Mouse (Mus musculus): ENCODE measurements at regions not wholly inside any gene's neighbourhood (a gene's known extent, or its start where the extent isn't known, plus 50 kb on each side); places are given as distances from the start of the nearest gene placed in this dataset.

- Histone ChIP-seq H3K4me1 (ENCODE audit: control insufficient read depth, insufficient read depth, low read length) (peaks cover 14% of the 10 kb centered on the region), H3K4me3 (replicated peaks; ENCODE audit: extremely low read depth, low read depth, low read length) (no peak overlapping the region)
- 14% methylated on average over 3 of the region's 3 CpGs for WGBS
- DNase-seq: no peak
- TF ChIP-seq CTCF (IDR thresholded peaks at IDR 0.05; ENCODE audit: insufficient read depth, low read length): no peak
- no peak for TF ChIP-seq POLR2A (IDR thresholded peaks at IDR 0.05; ENCODE audit: borderline replicate concordance, extremely low read depth, low read depth, low read length)
Measured at GRCm38 (mm10) chr1:43361455-43361863, 82.9 kb upstream of the Nck2 start.

- peaks cover 14% of the 10 kb centered on the region for H3K4me1 ChIP-seq (ENCODE audit: control insufficient read depth, insufficient read depth, low read length)
- DNase-seq: no peak
- H3K4me3 ChIP-seq (replicated peaks; ENCODE audit: extremely low read depth, low read depth, low read length): no peak overlapping the region
- TF ChIP-seq CTCF (IDR thresholded peaks at IDR 0.05; ENCODE audit: insufficient read depth, low read length) (no peak), POLR2A (IDR thresholded peaks at IDR 0.05; ENCODE audit: borderline replicate concordance, extremely low read depth, low read depth, low read length) (no peak)
- WGBS: 50% methylated on average over 5 of the region's 5 CpGs
Measured at GRCm38 (mm10) chr1:43362136-43362535, 82.2 kb upstream of the Nck2 start.

GRCm38 (mm10) chr1:43363178-43363577 lies 81.2 kb upstream of the Nck2 start:
- Histone ChIP-seq H3K4me1 (ENCODE audit: control insufficient read depth, insufficient read depth, low read length) (peaks cover 14% of the 10 kb centered on the region), H3K4me3 (replicated peaks; ENCODE audit: extremely low read depth, low read depth, low read length) (no peak overlapping the region)
- no peak for TF ChIP-seq POLR2A (IDR thresholded peaks at IDR 0.05; ENCODE audit: borderline replicate concordance, extremely low read depth, low read depth, low read length)
- TF ChIP-seq CTCF (IDR thresholded peaks at IDR 0.05; ENCODE audit: insufficient read depth, low read length): no peak
- no peak for DNase-seq
- WGBS: 57% methylated on average over 4 of the region's 4 CpGs

- H3K4me1 ChIP-seq (ENCODE audit: control insufficient read depth, insufficient read depth, low read length): peaks cover 4% of the 10 kb centered on the region; the same call in 1 of the 2 replicates
- no peak for DNase-seq
- TF ChIP-seq POLR2A (IDR thresholded peaks at IDR 0.05; ENCODE audit: borderline replicate concordance, extremely low read depth, low read depth, low read length): no peak
- TF ChIP-seq CTCF (IDR thresholded peaks at IDR 0.05; ENCODE audit: insufficient read depth, low read length): no peak
- H3K4me3 ChIP-seq (replicated peaks; ENCODE audit: extremely low read depth, low read depth, low read length): no peak overlapping the region
- WGBS: 84% methylated on average over 2 of the region's 2 CpGs
Measured at GRCm38 (mm10) chr1:43366433-43366832, 77.9 kb upstream of the Nck2 start.

- no peak for DNase-seq
- TF ChIP-seq CTCF (IDR thresholded peaks at IDR 0.05; ENCODE audit: insufficient read depth, low read length) (no peak), POLR2A (IDR thresholded peaks at IDR 0.05; ENCODE audit: borderline replicate concordance, extremely low read depth, low read depth, low read length) (no peak)
- no peak overlapping the region for H3K4me3 ChIP-seq (replicated peaks; ENCODE audit: extremely low read depth, low read depth, low read length)
- WGBS: 67% methylated on average over 5 of the region's 5 CpGs
- H3K4me1 ChIP-seq (ENCODE audit: control insufficient read depth, insufficient read depth, low read length): no peaks in the 10 kb centered on the region; the same call in 1 of the 2 replicates
Measured at GRCm38 (mm10) chr1:43367151-43367895, 77.1 kb upstream of the Nck2 start.

- no peaks in the 10 kb centered on the region for H3K4me1 ChIP-seq (ENCODE audit: control insufficient read depth, insufficient read depth, low read length)
- DNase-seq: no peak
- TF ChIP-seq POLR2A (IDR thresholded peaks at IDR 0.05; ENCODE audit: borderline replicate concordance, extremely low read depth, low read depth, low read length): no peak
- no peak for TF ChIP-seq CTCF (IDR thresholded peaks at IDR 0.05; ENCODE audit: insufficient read depth, low read length)
- 81% methylated on average over 1 of the region's 1 CpGs for WGBS
- no peak overlapping the region for H3K4me3 ChIP-seq (replicated peaks; ENCODE audit: extremely low read depth, low read depth, low read length)
Measured at GRCm38 (mm10) chr1:43371863-43372262, 72.5 kb upstream of the Nck2 start.

- WGBS: 70% methylated on average over 5 of the region's 5 CpGs
- H3K4me1 ChIP-seq (ENCODE audit: control insufficient read depth, insufficient read depth, low read length): no peaks in the 10 kb centered on the region
- no peak for DNase-seq
- H3K4me3 ChIP-seq (replicated peaks; ENCODE audit: extremely low read depth, low read depth, low read length): no peak overlapping the region
- TF ChIP-seq CTCF (IDR thresholded peaks at IDR 0.05; ENCODE audit: insufficient read depth, low read length): no peak
- TF ChIP-seq POLR2A (IDR thresholded peaks at IDR 0.05; ENCODE audit: borderline replicate concordance, extremely low read depth, low read depth, low read length): no peak
Measured at GRCm38 (mm10) chr1:43374946-43375345, 69.4 kb upstream of the Nck2 start.

GRCm38 (mm10) chr1:43375851-43376250 lies 68.5 kb upstream of the Nck2 start:
- no peak for DNase-seq
- no peak for TF ChIP-seq POLR2A (IDR thresholded peaks at IDR 0.05; ENCODE audit: borderline replicate concordance, extremely low read depth, low read depth, low read length)
- no peak for TF ChIP-seq CTCF (IDR thresholded peaks at IDR 0.05; ENCODE audit: insufficient read depth, low read length)
- WGBS: 60% methylated on average over 4 of the region's 4 CpGs
- H3K4me3 ChIP-seq (replicated peaks; ENCODE audit: extremely low read depth, low read depth, low read length): no peak overlapping the region
- no peaks in the 10 kb centered on the region for H3K4me1 ChIP-seq (ENCODE audit: control insufficient read depth, insufficient read depth, low read length)

GRCm38 (mm10) chr1:43377491-43378263 lies 66.7 kb upstream of the Nck2 start:
- no peak for DNase-seq
- Histone ChIP-seq H3K4me3 (replicated peaks; ENCODE audit: extremely low read depth, low read depth, low read length) (no peak overlapping the region), H3K4me1 (ENCODE audit: control insufficient read depth, insufficient read depth, low read length) (no peaks in the 10 kb centered on the region)
- TF ChIP-seq POLR2A (IDR thresholded peaks at IDR 0.05; ENCODE audit: borderline replicate concordance, extremely low read depth, low read depth, low read length) (no peak), CTCF (IDR thresholded peaks at IDR 0.05; ENCODE audit: insufficient read depth, low read length) (no peak)
- whole genome bisulfite sequencing: 89% methylated on average over 4 of the region's 4 CpGs

GRCm38 (mm10) chr1:43385008-43385407 lies 59.4 kb upstream of the Nck2 start:
- Histone ChIP-seq H3K4me3 (replicated peaks; ENCODE audit: extremely low read depth, low read depth, low read length) (no peak overlapping the region), H3K4me1 (ENCODE audit: control insufficient read depth, insufficient read depth, low read length) (no peaks in the 10 kb centered on the region)
- TF ChIP-seq CTCF (IDR thresholded peaks at IDR 0.05; ENCODE audit: insufficient read depth, low read length): no peak
- DNase-seq: no peak

Measured in lung, adult 2 months (tissue).